ENCODE assay signal across 14 mouse cellular contexts in the genomic region with DNA sequence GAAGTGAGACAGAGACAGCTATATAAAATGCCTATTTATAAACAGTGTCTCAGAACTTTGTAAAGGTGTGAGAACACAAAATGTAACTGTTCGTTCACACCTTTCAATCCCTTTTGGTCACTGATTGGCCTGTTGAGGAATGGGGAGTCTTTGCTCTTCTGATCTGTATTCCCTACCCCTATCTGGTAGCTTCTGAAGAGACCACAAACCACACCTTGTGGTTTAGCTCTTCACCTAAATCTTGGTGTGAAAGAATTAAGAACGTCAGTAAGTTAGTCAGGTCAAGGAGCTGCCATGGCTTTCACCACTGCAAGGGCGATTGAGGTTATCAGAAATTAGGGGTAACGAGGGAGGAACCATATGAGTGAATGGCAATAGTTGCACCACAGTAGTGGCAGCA.
"Had no signal": no experiment of that assay in that cellular context is flagged by ENCODE, and none has a peak within 500 bp of the region (broad histone marks: within the 10 kb centered on the region; RNA-seq: fewer than 3 reads in every experiment).

No protein-coding gene starts in this region.

- DNase-seq: lung, adult 18-20 months; lung, embryonic 14.5 days; lung, postnatal 10 days; lung, postnatal 4 days; midbrain, embryonic 14.5 days; retina, postnatal 1 day; right cerebral cortex, adult 18-20 months; right cerebral cortex, postnatal 25 days; right cerebral cortex, postnatal 4 days; spleen, adult 18-20 months; thymus, adult 18-20 months; thymus, postnatal 14 days; thymus, postnatal 36 days had no signal

- ATAC-seq: midbrain, embryonic 16.5 days had no signal
